Mouse (Mus musculus) forebrain, embryonic 15.5 days (tissue): ENCODE results near the gene Crispld2. TPM values are rescaled to one million over a fixed set of nuclear protein-coding genes. Genes with fewer than 3 reads are reported as not detected.

ENCODE experiments used
- ATAC-seq: fragments of 200-750 bp; cut with Nextera tagmentation; replicated peaks from 2 replicates; pipeline ENCODE4 v1.8.0; 2017; ENCODE audit warnings: mild to moderate bottlenecking, moderate TSS enrichment, moderate library complexity
- H3K27ac ChIP-seq: fragments of 300-500 bp; sonication (generic); replicated peaks from 2 replicates; pipeline ENCODE4 v1.5.1; 2015; ENCODE audit warnings: mild to moderate bottlenecking, inconsistent platforms
- H3K27me3 ChIP-seq: fragments of 300-500 bp; sonication (generic); 2 replicates; pipeline ENCODE4 v1.6.1; 2015; ENCODE audit warnings: inconsistent platforms
- H3K36me3 ChIP-seq: fragments of 300-500 bp; sonication (generic); 2 replicates; pipeline ENCODE4 v1.6.1; 2015; ENCODE audit warnings: mild to moderate bottlenecking, inconsistent platforms
- H3K4me1 ChIP-seq: fragments of 300-500 bp; sonication (generic); 2 replicates; pipeline ENCODE4 v1.6.1; 2015; ENCODE audit warnings: inconsistent platforms
- H3K4me2 ChIP-seq: fragments of 300-500 bp; sonication (generic); replicated peaks from 2 replicates; pipeline ENCODE4 v1.6.1; 2015; ENCODE audit warnings: mild to moderate bottlenecking, inconsistent platforms
- H3K4me3 ChIP-seq: fragments of 300-500 bp; sonication (generic); 2 replicates; pipeline ENCODE4 v1.5.1; 2015; ENCODE audit warnings: mild to moderate bottlenecking, inconsistent platforms
- H3K9ac ChIP-seq: fragments of 300-500 bp; sonication (generic); replicated peaks from 2 replicates; pipeline ENCODE4 v1.6.1; 2015; ENCODE audit warnings: mild to moderate bottlenecking, inconsistent platforms
- H3K9me3 ChIP-seq: fragments of 300-500 bp; sonication (generic); 2 replicates; pipeline ENCODE4 v1.6.1; 2016; ENCODE audit warnings: inconsistent platforms
- WGBS: fragments of 180-500 bp; shearing (Covaris S2); methylation state at CpG from one replicate; pipeline ENCODE4 v1.1.7; 2015; ENCODE audit warnings: mixed read lengths; 5-methylcytosine and 5-hydroxymethylcytosine counted together
- polyA plus RNA-seq: library from polyadenylated mRNA; unstranded; fragments of >200 nt; fragmentation: Nextera tagmentation; extraction: Ambion mirVana; gene quantifications from 2 replicates; pipeline ENCODE4 v1.2.1, GENCODE M21; 2015

Crispld2 gene
- polyA plus RNA-seq, 1 experiment from 2014 or later: 1.2 TPM

DNA sequence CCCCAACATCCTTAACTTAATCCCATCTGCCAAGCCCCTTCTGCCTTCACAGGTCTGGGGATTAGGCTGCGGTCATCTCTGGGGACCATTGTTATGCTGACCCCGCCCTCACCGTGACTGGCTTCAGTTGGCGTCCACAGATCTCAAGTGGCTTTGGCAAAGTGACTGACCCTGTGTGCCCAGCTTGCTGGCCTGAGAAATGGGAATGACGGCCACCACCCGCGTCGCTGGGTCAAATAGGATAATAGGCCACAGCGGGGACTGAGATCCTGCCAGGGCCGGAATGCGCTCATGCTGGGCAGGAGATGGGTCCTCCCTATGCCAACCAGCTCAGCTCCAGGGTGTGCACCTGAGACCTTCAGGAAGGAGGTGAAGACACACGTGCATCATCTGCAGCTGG, 46.5 kb downstream of the Crispld2 start:
- no peaks in the 10 kb centered on the region for H3K4me1 ChIP-seq
- H3K27ac ChIP-seq: no peak overlapping the region
- no peak overlapping the region for H3K4me3 ChIP-seq
- H3K9ac ChIP-seq: no peak overlapping the region
- H3K4me2 ChIP-seq: no peak overlapping the region
- no peaks in the 10 kb centered on the region for H3K36me3 ChIP-seq
- no peaks in the 10 kb centered on the region for H3K9me3 ChIP-seq
- no peaks in the 10 kb centered on the region for H3K27me3 ChIP-seq
- ATAC-seq: no peak
- WGBS: 90% methylated on average over 12 of the region's 12 CpGs

DNA sequence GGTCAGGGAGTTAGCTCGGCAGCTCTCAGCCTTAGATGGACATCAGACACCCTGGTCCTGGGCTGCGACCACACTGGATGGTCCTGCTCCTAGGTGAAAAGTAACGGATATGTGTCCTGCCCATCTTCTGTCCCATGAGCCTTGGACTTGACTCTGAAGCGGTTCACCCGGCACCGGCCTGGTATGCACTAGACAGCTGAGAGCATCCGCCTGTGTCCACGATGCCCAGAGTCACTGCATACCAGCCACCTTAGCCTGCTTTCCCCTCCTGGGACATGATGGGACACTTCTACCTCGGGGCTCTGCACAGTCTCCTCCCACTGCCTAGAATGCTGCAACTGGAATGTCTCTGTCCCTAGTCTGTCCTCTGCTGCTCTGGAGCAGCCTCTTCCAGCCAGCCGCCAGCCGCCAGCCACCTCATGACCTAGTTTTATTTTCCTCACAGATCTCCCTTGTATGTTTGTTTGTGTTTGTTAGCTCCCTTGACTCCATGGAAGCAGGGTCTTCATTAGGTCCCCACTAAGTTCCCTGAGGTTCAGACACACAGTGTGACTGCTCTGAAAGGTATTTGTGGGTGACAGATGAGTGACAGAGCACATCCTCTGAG, 47.2 kb downstream of the Crispld2 start:
- Histone ChIP-seq H3K9me3 (no peaks in the 10 kb centered on the region), H3K4me2 (no peak overlapping the region), H3K27me3 (no peaks in the 10 kb centered on the region), H3K4me1 (no peaks in the 10 kb centered on the region), H3K4me3 (no peak overlapping the region), H3K27ac (no peak overlapping the region), H3K36me3 (no peaks in the 10 kb centered on the region), H3K9ac (no peak overlapping the region)
- WGBS: 89% methylated on average over 11 of the region's 11 CpGs
- ATAC-seq: no peak

DNA sequence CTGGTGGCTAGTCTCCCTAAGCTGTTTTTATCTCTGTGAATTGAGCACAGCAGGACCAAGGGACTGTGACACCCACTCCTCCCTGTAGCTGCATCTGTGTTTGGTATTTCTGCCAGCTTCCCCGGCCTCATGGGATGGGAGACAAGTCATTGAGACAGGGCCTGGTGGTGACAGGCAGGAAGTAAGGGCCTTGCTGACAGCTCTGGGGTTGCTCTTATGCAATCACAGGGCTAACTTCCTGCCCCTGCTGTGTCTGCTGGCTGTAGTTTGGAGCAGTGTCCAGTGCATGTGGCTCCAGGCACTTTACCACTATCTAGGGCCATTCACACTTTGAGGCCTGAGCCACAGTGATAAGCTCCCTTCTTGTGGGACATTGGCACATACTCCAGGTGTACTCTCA, 48.6 kb downstream of the Crispld2 start:
- peaks cover under 1% of the 10 kb centered on the region for H3K4me1 ChIP-seq
- no peak overlapping the region for H3K9ac ChIP-seq
- H3K27me3 ChIP-seq: no peaks in the 10 kb centered on the region
- WGBS: 72% methylated on average over 1 of the region's 1 CpGs
- no peak overlapping the region for H3K4me3 ChIP-seq
- ATAC-seq: no peak
- H3K27ac ChIP-seq: no peak overlapping the region
- no peak overlapping the region for H3K4me2 ChIP-seq
- no peaks in the 10 kb centered on the region for H3K9me3 ChIP-seq
- no peaks in the 10 kb centered on the region for H3K36me3 ChIP-seq

DNA sequence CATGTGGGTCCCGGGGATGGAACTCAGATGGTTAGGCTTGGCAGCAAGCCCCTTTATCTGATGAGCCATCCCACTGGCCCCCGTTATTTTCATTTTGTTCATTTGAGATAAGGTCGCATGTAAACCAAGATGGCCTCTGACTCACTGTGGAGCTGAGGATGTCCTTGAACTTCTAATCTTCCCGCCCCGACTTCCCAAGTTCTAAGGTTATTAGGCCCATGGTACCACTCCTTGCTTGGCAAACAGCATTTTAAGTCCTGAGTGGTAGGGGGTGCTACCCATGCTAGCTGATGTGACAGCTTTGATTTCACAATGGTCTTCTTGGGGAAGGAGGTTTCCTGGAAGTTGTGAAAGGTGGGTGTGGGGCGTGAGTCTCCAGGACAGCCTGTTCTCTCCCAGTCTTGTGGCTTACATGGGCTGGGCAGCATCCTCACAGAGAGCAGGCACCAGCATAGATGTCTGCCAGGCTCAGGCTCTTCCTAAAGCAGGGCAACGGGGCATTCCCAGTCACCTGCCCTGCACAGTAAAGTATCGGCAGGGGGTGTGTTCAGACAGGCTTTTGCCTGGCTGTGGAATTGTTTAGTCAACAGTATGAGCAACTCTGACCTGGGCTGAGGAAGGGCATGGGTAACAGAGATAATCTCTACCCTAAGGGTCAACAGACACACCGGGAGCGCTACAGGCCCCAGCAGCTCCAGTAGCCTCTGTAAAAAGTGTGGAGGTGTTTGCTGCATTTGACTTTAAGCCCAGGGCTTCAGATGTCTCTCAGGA, 50.5 kb downstream of the Crispld2 start:
- Histone ChIP-seq H3K9ac (no peak overlapping the region), H3K4me2 (no peak overlapping the region), H3K4me3 (no peak overlapping the region), H3K9me3 (no peaks in the 10 kb centered on the region), H3K4me1 (peaks cover 12% of the 10 kb centered on the region), H3K27me3 (no peaks in the 10 kb centered on the region), H3K27ac (no peak overlapping the region), H3K36me3 (no peaks in the 10 kb centered on the region)
- WGBS: 79% methylated on average over 10 of the region's 10 CpGs
- ATAC-seq: no peak

DNA sequence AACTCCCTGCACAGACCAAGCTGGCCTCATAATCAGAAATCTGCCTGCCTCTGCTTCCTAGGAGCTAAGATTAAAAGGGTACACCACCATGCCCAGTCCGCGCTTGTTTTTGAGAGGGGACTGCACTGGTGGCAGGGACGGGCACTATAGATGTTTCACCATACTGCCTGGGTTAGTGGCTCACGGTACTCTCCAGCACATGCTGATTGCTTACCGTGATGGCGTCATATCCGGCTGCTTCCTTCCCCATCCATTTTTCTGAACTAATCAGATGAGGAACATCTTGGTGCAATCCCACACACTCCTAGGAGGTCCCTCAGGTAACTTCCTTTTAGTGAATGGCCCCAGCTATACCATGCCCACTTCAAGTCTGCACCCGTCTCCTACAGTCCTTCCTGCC, 52.7 kb downstream of the Crispld2 start:
- H3K27me3 ChIP-seq: no peaks in the 10 kb centered on the region
- no peaks in the 10 kb centered on the region for H3K9me3 ChIP-seq
- H3K9ac ChIP-seq: no peak overlapping the region
- H3K36me3 ChIP-seq: no peaks in the 10 kb centered on the region
- peak overlapping the region; percentile 4; the same call in 1 of the 2 replicates for H3K27ac ChIP-seq
- no peak overlapping the region for H3K4me2 ChIP-seq
- peaks cover 12% of the 10 kb centered on the region for H3K4me1 ChIP-seq
- no peak for ATAC-seq
- no peak overlapping the region for H3K4me3 ChIP-seq
- WGBS: 89% methylated on average over 8 of the region's 8 CpGs

DNA sequence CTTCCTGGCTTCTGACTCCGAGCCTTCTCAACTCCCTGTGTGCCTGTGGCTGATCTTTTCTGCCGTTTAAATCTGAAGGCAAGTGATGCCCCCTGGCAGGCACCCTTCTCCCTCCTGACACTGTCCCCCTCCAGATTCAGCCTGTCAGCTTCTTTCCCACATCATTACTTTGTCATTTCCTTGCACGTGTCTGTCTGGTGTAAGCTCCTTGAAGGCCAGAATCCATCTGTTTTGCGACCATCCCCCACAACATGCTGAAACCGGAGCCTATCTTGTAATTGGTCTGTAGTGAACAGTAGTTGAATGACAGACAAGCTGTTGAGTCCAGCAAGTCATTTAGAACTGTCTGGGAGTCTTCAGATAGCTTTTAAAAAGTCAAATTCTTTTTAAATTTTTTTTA, 53.2 kb downstream of the Crispld2 start:
- 57% methylated on average over 5 of the region's 5 CpGs for WGBS
- no peak overlapping the region for H3K4me2 ChIP-seq
- ATAC-seq: no peak

DNA sequence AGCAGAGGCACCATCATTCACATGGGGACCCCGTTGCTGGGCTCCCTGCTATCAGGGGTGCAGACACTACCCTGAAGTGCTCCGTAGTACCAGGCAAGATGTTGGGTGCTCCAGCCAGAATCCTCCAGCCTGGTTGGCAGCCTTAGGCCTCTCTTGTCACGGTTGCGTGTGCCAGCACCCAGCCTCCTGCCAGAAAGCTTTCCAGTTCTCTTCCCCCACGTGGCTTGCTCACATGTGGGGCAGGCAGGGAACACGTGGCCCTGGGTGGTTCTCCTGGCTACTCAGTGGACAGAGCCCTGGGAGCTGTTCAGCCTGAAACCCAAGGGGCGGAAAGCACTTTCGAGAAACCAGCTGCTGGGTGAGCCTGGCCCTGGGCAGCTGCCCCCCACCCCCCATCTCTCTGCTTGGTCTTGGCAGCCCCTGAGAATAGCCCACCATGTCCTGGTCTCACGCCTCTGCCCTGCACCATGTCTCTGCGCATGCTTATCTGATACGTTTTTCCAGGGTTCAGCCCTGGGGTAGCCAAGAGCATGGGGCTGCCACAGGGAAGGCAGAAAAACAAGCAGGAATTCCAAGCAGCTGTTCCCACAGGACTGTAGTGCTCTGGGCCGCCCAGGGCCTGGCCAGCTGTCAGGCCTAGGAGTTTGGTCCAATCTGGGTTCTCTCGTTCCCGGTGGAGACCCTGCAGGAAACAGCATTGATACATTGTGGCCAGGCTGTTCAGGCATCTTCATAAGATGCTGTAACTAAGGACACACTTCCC, 54.2 kb downstream of the Crispld2 start:
- 61% methylated on average over 14 of the region's 14 CpGs for WGBS
- Histone ChIP-seq H3K4me2 (no peak overlapping the region), H3K9ac (no peak overlapping the region), H3K9me3 (no peaks in the 10 kb centered on the region), H3K27ac (peak overlapping the region; percentile 59), H3K36me3 (no peaks in the 10 kb centered on the region), H3K4me1 (peaks cover 12% of the 10 kb centered on the region), H3K4me3 (no peak overlapping the region), H3K27me3 (no peaks in the 10 kb centered on the region)
- peak; percentile 70; the same call in 1 of the 2 replicates for ATAC-seq

More for the DNA sequence above, 53.2 kb downstream of the Crispld2 start:
- Histone ChIP-seq H3K9ac (no peak overlapping the region), H3K27me3 (no peaks in the 10 kb centered on the region), H3K27ac (peak overlapping the region; percentile 4; the same call in 1 of the 2 replicates), H3K4me3 (no peak overlapping the region), H3K36me3 (no peaks in the 10 kb centered on the region), H3K9me3 (no peaks in the 10 kb centered on the region), H3K4me1 (peaks cover 12% of the 10 kb centered on the region)

DNA sequence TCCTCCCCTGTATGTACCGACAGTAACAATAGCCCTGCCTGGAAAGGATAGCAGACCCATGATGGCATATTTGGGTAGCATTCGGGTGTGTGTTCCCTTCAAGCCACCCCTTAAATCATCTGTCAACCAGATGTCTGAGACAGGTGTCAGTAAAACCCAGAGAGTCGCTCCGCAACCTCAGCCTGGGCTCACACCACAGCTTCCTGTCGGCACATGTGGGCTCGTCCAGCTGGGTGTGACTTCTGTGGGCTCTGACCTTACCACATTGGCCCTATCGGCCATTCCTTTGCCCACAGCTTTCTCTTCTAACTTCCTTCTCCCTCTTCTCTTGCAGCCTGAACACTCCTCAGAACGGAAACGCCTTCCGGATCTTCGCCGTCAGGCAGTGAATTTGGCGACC, 57.7 kb downstream of the Crispld2 start:
- H3K27ac ChIP-seq: no peak overlapping the region
- H3K4me2 ChIP-seq: no peak overlapping the region
- H3K4me1 ChIP-seq: peaks cover 12% of the 10 kb centered on the region
- no peaks in the 10 kb centered on the region for H3K27me3 ChIP-seq
- 91% methylated on average over 13 of the region's 13 CpGs for WGBS
- no peak overlapping the region for H3K9ac ChIP-seq
- no peaks in the 10 kb centered on the region for H3K9me3 ChIP-seq
- ATAC-seq: no peak
- H3K36me3 ChIP-seq: no peaks in the 10 kb centered on the region
- H3K4me3 ChIP-seq: no peak overlapping the region

DNA sequence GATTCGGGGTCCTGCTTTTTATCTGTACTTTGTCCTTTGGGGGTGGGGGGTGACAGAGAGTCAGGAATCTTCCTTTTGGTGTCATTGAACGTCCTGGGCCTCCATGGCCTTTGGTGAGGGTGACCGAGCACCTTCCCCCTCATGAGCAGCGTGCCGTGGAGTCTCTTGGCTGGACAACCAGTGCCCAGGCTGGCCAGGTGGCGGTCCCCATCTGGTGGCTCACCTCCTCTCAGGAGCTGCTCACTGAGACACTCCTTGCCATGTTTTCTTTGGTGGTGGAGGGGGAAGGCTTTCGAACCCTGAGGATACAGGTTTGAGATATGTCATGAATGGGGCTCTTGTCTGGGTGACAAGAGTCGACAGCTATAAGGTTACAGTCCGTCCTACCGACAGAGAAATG, 58.1 kb downstream of the Crispld2 start:
- Histone ChIP-seq H3K27ac (no peak overlapping the region), H3K4me2 (no peak overlapping the region), H3K9me3 (no peaks in the 10 kb centered on the region), H3K4me1 (peaks cover 12% of the 10 kb centered on the region), H3K9ac (no peak overlapping the region), H3K4me3 (no peak overlapping the region), H3K27me3 (no peaks in the 10 kb centered on the region), H3K36me3 (no peaks in the 10 kb centered on the region)
- no peak for ATAC-seq
- WGBS: 88% methylated on average over 10 of the region's 10 CpGs

DNA sequence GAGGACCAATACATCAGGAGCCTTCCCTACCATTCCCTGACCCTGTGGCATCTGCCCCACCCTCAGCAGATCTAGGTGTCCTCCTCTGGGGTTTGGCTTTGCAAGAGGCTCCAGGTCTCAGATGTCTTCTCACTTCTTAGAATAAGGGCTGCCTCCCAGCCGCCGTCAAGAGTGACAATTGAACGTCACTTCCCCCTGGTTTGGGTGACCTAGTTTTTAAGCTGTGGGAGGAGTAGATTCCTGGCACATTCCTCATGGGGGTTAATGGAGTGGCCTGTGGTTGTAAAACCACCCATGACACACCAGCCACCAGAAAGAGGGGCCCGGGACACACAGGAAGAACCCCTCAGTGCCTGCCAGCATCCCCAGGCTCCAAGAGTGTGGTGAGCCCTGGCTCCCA, 58.8 kb downstream of the Crispld2 start:
- no peak for ATAC-seq
- Histone ChIP-seq H3K9me3 (no peaks in the 10 kb centered on the region), H3K27me3 (no peaks in the 10 kb centered on the region), H3K27ac (no peak overlapping the region), H3K9ac (no peak overlapping the region), H3K4me2 (no peak overlapping the region), H3K4me3 (no peak overlapping the region), H3K4me1 (peaks cover 9% of the 10 kb centered on the region), H3K36me3 (no peaks in the 10 kb centered on the region)
- WGBS: 84% methylated on average over 4 of the region's 4 CpGs

DNA sequence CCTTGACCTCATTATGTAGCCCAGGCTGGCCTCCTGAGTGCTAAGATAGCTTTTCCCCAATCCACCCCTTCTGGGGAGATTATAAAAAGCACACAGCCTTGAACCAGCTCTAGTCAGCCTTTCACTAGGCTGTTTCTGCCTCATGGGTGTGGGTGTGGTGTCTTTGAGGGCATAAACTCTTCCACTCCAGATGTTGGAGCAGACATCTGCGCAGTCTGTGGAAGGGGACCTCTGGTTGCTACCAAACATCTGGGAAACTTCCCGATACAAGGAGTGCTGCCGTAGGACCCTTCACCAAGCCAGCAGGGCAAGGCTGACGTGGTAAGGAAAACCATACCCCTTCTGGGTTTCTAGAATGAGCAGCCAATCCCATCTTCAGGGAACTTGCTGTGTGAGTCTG, 59.7 kb downstream of the Crispld2 start:
- Histone ChIP-seq H3K36me3 (no peaks in the 10 kb centered on the region), H3K27me3 (no peaks in the 10 kb centered on the region), H3K4me1 (peaks cover under 1% of the 10 kb centered on the region; the same call in 1 of the 2 replicates), H3K27ac (no peak overlapping the region), H3K4me2 (no peak overlapping the region), H3K9ac (no peak overlapping the region), H3K4me3 (no peak overlapping the region), H3K9me3 (0 out of 2 replicates have a peak, but pooled peaks cover 4% of the 10 kb centered on the region)
- ATAC-seq: no peak
- WGBS: 89% methylated on average over 4 of the region's 4 CpGs

DNA sequence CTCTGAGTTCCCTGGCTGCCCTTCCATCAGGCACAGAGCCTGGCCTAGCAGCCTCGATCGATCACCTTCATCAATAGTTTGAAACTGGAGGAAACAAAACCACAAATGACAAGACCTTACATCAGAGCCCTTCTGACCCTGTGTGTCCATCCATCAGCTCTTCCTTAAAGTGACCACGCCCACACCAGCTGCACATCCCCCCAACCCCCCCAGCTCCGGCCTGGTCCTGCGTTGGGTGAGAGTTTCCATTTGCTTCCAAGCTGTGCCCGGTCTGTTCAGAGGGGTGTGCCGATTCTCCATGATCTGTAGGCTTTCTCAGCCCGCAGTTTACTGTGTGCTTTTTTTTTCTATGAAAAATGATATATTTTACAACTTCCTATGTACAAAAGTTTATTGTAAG, 60.1 kb downstream of the Crispld2 start:
- Histone ChIP-seq H3K27ac (no peak overlapping the region), H3K4me1 (no peaks in the 10 kb centered on the region), H3K27me3 (no peaks in the 10 kb centered on the region), H3K9ac (no peak overlapping the region), H3K9me3 (0 out of 2 replicates have a peak, but pooled peaks cover 4% of the 10 kb centered on the region), H3K4me3 (no peak overlapping the region), H3K36me3 (no peaks in the 10 kb centered on the region), H3K4me2 (no peak overlapping the region)
- ATAC-seq: no peak
- WGBS: 87% methylated on average over 8 of the region's 8 CpGs
